Mouse (Mus musculus) NIH3T3 (cell line): ENCODE measurements around the gene Ccdc160.

ENCODE experiments used
- DNase-seq: peaks from one replicate; pipeline ENCODE4 v3.0.0-alpha.2; 2012; ENCODE audit warnings: low read depth

Gene Ccdc160

DNA sequence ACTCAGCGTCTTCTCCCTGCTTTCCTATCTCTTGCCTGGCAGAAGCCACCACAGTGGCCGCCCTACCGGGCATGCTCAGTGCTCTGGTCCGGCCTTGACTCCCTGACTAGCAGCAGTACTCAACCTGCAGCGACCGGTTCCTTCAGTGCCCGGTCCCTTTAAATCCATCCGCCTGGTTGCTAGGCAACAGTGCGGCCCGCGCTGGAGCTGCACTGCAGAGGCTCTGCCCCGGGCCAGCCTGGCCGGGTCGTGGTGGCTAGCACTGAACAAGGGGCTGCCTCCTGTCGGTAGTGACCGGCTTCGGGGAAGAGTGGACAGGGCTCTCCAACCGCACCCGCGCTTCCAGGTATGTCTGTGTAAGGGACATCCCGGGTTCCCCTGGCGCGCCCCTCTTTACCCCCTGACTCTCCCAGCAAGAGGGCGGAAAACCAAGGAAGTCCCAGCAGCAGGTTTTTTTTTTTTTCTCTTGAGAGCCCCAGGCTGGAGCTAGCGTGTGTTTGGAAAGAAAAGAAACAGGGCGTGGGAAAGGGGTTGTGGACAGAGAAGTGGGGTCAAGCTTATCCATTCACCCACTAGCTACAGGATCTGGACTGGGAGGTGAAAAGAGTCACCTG lies at the start of gene Ccdc160:
TSS of gene Ccdc160 (plus strand) at position 221 of the 614 bp plus-strand sequence.
- no peak for DNase-seq

DNA sequence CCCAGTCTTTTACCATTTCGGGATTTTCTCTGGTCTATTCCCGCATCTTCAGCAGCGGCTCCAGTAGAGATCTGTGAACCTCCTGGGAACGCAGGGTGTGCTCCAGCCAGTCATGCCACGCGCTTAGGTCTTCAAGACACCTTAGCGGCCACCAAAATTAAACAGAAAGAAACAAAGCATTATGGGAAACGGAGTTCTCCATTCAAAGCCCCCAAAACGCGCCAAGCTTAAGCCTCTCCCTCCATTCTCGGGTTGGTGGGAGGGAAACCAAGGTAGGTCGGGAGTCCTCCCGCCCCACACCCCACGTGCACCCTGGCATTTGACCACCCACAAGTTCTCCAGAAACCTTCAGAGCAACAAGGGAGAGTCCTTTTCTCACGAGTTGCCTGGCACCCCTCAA lies 47.2 kb upstream of the Ccdc160 start:
- DNase-seq = no peak

DNA sequence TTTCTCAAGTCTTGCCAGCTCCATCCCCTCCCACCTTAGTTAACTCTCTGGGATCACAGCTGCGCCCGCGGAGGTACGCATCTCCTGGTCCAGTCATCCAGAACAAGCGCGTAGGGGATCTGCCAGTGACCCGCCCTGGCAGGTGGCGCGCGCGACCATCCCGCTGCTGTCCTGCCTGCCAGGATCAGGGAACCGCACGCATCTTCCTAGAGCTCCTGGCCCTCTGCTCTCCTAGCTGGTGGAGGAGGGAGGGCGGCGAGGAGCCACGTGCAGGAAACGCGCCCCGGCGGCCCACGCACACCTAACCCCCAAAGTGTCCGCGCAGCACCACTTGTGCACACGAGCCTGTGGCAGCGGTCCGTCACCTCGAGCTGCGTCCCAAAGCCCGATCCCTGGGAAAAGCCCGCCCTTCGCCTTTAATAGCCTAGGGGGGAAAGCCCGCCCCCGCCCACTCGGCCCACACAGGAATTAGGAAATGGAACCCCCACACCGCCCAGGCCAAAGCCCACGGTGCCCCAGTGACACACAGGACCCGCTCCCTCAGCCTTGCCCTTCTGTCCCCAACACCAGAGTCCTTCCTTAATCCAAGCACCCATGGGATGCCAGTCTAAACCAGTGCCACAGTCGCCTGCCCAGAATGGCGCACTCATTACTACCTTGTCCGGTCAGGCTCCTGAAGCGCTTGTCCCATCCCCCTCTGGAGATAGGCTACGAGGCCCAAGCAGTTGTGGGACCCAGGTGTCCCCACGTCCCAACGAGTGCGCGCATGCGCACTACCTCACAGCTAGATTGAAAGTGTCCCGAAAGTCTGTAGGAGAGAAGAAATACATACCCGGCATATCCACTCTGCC lies 46.6 kb upstream of the Ccdc160 start:
- DNase-seq = no peak

DNA sequence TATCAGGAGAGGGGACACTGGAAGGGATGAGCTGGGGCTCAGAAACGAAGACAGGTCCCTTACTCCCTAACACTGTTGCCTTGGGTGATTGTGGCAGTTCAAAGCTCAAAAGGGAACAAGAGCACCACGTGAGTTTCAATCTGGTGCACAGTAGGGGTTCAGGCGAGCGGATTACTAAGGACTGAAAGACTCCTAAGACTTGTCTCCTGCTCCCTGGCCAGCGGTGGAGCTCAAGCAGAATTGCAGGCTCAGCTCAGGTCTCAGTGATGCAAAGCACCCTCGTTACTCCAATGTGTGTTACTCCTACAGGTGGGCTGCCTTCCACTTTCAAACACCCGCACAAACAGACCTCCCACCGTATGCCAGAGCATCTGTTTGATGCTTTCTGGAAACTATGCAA lies 45.5 kb upstream of the Ccdc160 start:
- DNase-seq = no peak

DNA sequence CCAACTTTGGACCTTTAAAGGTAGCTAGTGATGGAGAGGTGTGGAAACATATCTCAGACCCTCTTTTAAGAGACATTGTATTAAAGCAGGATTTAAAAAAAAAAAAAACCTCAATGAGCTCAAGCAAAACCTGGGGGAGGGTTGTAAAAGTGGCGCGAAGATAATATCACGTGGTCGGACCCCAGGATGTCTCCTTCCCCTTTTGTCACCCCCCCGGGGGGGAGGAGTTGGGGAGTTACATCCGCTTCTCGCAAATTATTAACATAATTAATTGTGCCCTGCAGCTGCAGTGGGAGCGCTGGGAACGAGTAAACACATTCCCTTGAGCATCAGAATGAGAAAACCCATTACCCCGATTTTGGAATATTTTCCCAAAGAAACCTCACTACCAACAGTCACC lies 45.1 kb upstream of the Ccdc160 start:
- DNase-seq = no peak

DNA sequence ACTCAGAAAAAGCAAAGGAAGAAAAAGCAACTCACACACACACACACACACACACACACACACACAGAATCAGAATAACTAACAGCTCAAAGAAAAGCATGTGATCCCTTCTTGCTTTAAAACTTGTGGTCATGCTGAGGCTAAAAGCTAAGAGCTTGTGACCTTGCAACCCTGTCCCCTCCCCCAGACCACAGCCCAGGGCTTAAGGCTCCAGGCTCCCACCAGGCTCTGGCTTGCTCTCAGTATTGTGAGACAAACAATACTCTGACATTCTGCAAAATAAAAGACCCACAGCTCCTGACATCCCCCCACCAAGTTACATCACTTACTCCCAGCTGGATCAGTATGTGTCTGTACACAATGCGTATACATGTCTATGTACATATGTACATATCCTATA lies 44.2 kb upstream of the Ccdc160 start:
- no peak for DNase-seq

DNA sequence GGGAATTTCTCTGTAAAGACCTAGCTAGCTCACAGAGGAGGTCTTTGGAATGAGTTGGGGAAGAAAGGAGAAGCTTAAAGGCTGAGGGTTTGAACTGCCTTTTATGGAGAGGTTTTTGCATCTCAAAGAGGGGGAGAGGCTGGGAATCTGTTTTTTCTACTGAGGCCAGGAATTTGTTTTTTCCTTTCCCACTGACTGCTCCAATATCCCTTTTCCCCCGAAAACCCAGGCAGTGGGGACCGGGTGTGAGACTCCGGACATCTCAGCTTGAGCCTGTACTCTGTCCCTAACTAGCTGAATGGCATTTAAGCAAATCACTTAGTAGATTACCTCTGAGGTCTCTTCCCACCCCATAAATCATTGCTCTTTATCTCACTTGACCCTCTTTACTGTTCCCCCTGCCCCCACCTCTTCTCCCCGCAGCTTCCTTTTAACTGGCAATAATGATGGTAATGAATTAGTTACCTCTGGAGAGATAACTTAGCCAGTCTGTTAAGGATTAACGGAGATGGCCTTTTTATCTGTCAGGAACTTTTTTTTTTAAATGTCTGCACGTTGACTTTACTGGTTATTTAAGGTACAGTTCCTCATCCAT lies 37.4 kb upstream of the Ccdc160 start:
- no peak for DNase-seq

DNA sequence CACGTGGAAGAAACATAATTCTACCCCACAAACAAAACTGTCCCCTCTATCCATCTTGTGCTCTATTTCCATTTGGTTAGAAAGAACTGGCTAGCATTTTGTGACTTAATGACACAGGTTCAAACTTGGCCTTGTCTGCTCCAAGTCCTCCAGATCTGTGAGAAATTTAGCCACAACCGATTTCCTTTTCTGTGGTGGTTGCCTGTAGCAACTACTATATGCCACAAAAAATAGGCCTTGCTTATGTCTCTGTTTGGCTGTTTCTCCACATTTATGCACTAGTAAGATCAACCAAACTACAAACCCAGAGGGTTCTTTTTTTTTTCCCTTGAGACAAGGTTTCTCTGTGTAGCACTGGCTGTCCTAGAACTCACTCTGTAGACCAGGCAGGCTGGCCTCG lies 33.8 kb upstream of the Ccdc160 start:
- no peak for DNase-seq

DNA sequence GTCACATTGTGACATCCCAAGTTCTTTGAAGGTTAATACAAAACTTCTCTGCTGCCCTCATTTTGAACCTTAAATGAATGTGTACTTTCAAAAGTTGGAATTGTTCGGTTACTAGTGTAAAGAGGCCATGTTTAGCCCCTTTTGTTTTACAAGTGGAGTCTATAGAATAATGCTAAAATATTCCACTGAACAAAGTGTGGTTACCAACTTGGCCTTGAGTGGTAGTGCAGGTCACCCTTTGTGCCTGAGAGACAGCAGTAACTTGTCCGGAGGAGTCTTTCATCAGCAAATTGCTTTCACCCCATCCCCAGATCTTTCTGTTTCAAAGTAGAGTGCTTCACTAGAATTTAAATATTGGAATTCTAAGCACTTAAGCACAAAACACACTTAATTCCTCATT lies 31.8 kb upstream of the Ccdc160 start:
- DNase-seq = no peak

DNA sequence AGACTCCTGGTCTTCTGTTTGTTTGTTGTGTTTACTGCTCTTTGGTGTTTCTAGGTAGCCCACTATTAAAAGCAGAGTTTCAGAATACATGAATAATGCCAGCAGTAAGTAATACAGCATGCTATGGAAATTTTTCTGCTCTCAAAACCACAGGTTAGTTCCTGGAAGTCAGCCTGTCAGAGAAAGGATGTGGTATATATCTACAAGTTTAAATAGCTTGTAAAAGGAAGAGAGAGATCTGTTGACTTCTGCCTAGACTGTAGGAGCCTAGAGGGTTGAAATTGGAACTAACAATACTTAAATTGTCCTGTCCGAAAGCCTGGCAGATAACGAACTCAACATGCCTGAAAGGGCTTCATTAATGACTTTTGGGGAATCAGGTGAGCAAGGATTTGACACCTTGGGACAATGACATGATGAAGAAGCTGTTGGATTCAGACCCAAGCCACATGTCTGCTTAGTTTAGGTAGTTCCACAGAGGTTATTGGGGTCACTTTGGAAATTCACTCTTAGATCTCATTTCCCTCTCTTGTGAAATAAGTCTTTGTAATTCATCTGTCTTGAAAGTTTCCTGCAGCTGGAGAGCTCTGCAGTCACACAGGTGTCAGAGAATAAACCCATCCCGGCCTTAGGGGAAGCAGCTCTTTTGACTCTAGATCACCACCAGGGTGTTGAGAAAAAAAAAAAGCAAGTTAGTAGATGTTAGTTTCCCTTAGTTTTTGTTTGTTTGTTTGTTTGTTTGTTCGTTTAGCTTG lies 30.6 kb upstream of the Ccdc160 start:
- no peak for DNase-seq

DNA sequence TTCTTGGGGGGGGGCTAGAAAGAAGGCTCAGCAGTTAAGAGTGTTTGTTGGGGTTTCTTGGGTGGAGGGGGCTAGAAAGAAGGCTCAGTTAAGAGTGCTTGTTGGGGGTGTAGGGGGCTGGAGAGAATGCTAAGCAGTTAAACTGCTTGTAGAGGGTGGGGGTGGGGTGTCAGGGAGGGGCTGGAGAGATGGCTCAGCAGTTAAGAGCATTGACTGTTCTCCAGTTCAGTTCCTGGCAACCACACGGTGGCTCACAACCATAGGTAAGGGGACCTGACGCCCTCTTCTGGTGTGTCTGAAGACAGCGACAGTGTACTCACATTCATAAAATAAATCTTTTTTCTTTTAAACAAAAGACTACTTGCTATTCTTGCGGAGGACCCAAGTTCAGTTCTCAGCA lies 28.8 kb upstream of the Ccdc160 start:
- DNase-seq = no peak

DNA sequence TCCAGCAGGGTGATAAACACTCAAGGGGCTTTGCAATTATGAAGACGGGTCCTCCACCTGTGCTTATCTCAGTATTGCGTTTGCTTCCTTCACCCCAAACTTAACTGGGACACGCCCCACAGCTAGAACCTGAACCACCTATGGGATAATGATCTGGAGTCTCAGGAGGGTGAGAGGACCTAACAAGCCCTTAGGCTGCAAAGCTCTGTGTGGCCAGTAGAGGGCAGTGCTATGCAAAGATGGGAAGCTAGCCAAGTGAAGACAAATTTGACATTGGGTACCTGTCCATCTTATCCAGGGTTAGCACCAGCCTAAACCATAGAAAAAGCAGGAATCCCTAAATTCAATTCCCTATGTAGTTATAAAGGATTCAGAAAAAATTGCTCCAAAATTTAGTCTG lies 15.0 kb upstream of the Ccdc160 start:
- peak; percentile 5 for DNase-seq

DNA sequence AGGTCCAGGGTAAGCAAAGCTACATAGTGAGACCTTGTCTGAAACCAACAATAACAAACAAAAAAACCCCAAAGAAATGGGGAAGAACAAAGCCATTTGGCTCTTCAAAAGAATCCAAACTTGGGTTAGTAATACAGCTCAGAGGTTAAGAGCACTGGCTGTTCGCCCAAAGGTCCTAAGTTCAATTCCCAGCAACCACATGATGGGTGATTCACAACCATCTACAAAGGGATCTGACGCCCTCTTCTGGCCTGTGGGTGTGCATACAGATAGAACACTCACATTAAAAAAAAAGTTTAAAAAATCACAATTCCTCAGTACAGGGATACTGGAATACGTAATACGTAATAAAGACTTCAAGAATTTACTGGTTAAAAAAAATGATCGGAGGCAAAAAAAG lies 13.3 kb upstream of the Ccdc160 start:
- DNase-seq = peak; percentile 6

DNA sequence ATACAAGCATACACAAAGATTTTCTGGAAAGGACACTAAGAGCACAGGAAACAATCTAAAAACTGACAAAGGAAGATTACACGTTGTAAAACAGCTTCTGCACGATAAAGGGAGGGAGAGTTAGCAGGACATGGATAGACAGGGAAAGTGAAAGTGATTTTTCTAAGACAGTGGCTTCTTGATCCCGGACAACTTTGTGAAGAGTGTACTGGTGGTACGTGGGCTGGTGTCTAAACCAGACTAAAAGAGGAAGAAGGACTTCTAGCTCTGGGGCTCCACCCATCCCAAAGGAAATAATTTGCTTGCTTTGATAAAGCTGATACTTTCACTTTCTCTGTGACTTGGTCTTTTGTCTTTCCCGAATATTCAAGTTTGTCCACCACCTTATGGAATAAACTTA lies 7.1 kb upstream of the Ccdc160 start:
- peak; percentile 1 for DNase-seq

DNA sequence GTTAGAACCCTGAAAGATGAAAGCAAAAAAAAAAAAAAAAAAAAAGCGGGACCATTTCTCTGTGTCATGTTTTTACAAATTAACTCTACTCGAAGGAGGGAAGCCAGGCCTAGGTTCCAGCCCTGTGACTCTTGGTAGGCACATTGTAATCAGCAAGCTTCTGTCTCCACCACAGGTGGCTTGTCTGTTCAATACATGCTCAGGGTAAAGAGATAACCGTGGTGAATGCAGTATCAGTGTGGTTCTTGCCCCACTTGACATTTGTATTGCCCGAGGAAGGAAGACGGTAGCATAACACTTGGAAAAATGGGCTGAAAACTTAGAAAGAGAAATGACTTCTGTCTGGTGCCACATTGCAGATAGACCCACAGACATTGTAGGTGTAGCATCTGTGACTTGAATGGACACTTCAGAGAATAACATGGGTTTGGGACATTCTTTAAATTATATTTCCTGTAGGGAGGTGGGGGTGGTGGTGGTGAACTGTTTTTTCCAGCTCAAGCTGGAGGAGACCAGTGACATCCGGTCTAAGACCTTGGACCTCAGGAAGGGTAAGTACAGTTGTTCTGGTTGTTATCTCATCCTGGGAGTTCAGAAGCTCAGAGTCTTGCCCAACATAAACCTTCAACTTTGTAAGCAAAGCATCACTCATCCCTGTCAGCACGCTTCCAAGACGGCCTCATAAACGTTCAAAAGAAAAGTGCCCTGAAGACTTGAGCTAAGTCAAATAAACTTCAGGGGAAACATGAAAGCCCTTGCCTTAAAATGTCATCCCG lies 1.1 kb downstream of the Ccdc160 start:
- DNase-seq = no peak

DNA sequence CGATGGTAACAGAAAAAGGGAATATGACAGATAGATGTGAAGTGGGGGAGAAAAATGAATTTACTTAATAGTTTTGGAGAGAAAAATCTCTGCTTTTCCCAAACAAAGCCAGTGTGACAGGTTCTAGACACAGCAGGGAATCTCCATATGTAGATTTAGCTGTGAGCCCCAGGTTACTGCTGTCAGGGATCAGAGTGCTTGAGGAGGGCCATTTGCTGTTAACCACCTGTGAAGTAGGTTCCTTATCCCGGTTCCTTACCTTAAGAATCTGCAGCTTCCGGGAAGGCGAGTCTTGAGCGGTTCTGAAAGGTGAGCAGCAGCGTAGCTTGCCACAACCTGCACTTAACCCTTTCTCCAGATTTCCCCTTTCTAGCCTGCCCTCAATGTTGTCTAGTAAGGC lies 1.9 kb downstream of the Ccdc160 start:
- no peak for DNase-seq

DNA sequence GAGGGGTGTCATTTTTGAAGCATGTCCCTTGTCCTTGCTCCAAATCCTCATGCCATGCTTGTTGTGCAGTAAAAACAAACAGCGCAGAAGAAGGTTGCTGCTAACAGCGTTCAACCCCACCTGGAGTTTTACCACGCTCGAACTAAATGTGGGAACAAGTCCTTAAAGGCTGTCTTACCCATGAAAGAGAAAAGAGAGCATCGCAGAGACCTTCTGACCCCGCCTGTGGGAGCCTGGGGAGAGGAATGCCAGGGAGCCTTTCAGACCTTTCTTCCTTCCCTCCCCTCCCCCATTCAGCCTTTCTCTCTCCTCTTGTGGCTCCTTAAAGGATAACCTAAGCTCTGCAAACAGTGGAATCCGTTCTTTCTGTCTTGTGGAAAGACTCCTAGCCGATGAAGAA lies 4.8 kb downstream of the Ccdc160 start:
- no peak for DNase-seq

DNA sequence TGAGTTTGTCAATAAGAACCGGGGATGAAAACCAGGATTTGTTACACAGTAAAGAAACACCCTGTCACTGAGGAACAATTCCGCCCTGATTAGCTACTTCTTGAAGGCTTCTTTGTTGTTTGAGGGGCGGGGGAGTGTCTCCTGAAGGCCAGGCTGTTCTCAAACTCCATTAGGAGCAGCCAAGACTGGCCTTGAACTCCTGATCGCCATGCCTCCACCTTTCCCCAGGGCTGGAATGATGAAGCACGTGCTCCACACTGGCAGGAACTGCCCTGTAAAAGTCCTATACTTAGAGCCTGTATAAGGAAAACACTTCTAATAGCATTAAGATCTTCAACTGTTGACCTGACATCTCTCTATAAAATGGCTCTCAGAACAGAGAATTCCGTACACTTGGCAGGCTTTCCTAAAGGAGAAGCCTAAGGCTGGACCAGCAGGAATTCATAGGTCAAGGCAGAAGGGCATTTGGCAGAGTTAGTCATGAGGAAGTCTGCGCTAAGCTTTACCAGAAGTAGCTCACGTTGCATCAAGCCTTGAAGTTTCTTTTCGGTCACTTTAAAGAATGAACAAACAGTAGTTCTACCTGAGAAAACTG lies 6.1 kb downstream of the Ccdc160 start:
- no peak for DNase-seq

DNA sequence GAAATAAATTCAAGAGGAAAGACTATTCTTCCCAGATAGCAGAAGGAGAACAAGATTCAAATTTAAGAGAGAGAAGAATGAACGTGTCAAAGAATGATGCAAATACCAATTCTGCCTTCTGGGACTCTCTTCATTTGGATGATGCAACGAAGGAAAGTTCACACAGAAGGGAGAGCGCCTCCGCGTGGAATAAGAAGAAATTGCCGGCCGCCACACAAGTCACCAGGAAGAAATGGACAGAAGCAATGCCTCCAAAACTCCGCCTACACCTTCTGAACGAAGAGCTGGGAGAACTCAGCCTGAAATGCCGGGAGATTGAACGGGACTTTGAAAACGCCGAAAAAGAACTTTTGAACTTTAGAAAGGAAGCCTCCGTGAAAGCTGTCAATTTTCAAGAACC lies 7.3 kb downstream of the Ccdc160 start:
- DNase-seq = no peak

DNA sequence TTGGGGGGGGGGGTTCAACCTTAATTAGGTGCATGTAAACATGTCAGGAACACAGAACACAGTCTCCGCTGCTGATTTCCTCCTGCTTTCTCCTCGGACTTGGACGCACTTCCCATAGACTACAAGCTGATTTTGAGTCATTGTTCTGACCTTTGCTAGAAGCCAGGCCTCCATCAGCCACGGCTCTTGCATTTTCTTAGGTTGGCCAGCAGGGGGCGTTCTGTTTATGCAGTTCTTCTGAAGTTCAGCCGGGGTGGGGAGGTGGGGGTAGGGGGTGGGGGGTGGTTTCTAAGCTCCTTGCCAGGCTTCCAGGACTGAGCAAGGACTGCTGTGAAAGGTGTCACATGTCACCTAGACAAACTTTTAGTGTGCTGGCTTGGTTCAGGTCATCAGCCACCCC lies 8.6 kb downstream of the Ccdc160 start:
- DNase-seq = peak; percentile 11

DNA sequence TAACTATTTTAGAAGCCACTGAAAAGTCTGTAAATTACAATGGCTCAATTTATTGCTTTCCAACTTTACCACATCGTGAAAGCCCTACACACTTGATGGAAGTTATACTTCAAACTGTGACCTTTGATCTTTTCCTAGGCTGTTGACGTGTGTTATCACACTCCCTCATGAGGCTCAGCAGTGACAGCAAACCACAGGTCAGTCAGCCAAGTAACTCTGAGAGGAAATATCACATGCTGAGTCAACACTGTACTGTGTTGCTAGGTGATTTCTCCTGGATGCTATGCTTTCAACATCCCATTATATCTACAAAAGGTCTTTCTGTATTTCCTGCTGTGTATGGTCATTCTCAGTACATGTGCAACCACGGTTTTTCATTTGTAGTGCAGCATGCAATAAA lies 28.3 kb downstream of the Ccdc160 start:
- no peak for DNase-seq
